Mouse (Mus musculus): Measurements from ENCODE around the gene Gm15023. TPM values are rescaled to one million over a fixed set of nuclear protein-coding genes. Genes with fewer than 3 reads are reported as not detected.
"Not testable (repeated sequence)": the region's sequence is repeated elsewhere in the genome, so short reads cannot be mapped to it uniquely, and the experiment has no call there.

Gm15023 gene
- polyA plus RNA-seq (2016; fragmentation: Nextera tagmentation; extraction: Ambion mirVana), result not detected in 2 replicates

DNA sequence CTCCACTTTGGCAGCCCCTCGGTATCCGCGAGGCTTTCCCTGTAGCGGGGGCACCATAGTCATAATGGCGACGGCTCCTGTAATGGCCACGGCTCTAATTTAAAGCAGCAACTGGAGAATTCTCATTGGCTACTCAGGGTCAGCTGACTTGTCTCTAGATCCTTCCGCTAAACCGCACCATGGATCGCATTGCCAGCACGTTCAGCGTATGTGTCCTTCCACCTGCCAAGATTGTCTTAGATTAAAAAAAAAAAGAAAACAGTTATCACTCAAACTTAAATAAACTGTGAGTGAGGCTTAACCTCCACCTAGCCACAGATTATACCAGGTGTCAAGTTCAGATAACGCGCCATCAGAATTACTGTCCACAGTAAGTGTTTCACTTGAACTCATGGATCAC is at the start of gene Gm15023:
TSS of gene Gm15023 (minus strand) at position 101 of the 400 bp plus-strand sequence.
- H3K36me3 ChIP-seq; H3K4me1 ChIP-seq; DNase-seq (ENCODE audit: low spot score); H3K9me3 ChIP-seq; H3K27me3 ChIP-seq (ENCODE audit: insufficient read depth, poor library complexity, severe bottlenecking); H3K4me3 ChIP-seq; H3K27ac ChIP-seq: not testable (repeated sequence)
- 99% methylated on average over 7 of the region's 14 CpGs for WGBS

DNA sequence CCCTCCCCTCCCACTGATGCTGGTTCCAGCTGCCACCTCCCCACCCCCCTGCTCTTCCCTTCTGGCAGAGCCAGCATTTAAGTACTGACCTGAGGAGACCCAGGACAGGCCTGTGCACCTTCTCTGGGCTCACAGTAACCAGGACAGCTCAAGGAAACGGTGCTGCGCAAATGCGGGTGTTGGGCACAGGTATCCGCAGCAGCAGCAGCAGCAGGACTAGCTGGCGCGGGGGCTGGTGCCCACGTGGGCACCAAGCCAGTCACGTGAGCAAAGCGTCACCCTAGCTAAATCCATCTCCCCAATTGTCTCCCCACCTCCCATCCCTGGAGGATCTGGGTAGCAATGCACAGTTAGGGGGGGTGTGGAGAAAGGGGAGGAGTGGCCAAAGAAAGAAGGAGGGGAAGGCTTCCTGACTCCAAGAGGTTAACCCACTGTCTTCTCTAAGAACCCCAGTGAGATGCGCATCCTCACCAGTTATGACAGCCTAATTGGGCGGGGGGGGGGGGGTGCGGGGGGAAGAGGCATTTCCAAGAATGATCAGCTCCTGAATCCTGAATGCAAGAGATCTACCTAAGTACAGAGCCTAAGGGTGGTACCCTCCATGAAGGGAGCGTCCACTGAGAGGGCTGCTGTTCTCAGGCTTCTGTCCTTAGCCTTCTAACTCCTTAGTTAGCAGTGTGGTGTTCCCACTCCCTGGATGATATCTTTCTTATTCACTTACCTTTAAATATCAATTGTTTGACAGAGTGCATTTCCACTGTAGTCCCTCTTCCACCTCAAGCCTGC is 33.2 kb upstream of the Gm15023 start, which contains the start of gene Tceal6:
TSS of gene Tceal6 (minus strand) at position 252 of the 786 bp plus-strand sequence.
- Histone ChIP-seq H3K4me3 (peak within 1 kb of the TSS; percentile 51), H3K27me3 (ENCODE audit: insufficient read depth, poor library complexity, severe bottlenecking) (peaks cover 12% of the 10 kb centered on the region; the same call in 1 of the 2 replicates), H3K27ac (no peak within 1 kb of the TSS), H3K36me3 (no peaks in the 10 kb centered on the region), H3K9me3 (no peaks in the 10 kb centered on the region), H3K4me1 (no peaks in the 10 kb centered on the region)
- 34% methylated on average over 12 of the region's 13 CpGs for WGBS
- no peak for DNase-seq (ENCODE audit: low spot score)

DNA sequence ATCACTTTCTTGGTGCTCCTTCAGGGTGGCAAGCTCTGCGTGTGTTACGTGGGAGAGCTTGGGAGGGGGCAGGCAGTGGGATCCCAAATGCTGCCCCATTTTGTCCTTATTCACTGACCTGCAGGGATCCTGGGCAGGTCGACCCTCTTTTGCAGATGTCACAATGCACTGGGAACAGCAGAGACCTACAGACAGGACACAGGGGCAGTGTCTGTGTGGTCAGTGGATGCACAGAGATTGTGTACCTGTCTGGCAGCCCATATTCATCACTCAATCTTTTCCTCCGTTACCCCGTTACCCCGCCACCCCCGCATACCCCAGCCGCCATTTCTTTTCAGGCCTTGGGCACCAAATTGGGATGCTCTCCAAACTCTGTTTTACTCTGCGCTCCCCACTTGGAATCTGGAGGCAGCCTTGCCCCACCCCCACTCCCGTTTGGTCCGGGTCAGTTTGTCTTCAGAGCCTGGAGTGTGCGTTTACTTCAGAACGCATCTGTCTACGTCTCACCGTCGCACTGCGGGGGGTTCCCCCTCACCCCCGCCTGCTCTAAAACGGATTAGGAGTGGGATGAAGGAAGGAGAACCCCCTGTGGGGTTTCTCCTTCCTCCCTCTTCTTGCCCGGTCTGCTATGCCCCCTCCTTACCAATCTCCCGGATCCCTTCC is 32.5 kb upstream of the Gm15023 start:
- Histone ChIP-seq H3K4me3 (peak overlapping the region; percentile 51), H3K27me3 (ENCODE audit: insufficient read depth, poor library complexity, severe bottlenecking) (peaks cover 12% of the 10 kb centered on the region; the same call in 1 of the 2 replicates)
- not testable (repeated sequence) for H3K9me3 ChIP-seq; H3K36me3 ChIP-seq; H3K4me1 ChIP-seq; DNase-seq (ENCODE audit: low spot score); H3K27ac ChIP-seq
- 18% methylated on average over 21 of the region's 21 CpGs for WGBS

DNA sequence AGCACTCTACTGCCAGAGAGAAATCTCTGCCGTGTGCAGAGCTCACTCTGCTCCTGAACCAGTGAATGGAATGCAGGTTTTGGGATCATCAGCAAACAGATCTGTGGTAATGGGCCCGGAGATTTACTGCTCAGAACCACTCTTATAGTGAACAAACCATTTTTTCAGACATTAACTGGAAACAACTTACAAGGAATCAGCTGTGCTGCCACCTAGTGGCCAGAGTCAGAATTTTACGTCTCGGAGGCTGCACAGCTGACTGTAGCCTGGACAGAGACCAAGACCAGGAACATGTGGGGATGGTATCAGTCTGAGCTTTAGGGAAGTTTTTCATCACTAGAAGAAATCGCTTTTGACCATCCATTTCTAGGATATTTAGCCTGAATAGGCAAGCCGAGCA is 12.5 kb upstream of the Gm15023 start:
- H3K36me3 ChIP-seq; H3K27ac ChIP-seq; H3K4me3 ChIP-seq; H3K4me1 ChIP-seq; H3K27me3 ChIP-seq (ENCODE audit: insufficient read depth, poor library complexity, severe bottlenecking); H3K9me3 ChIP-seq; DNase-seq (ENCODE audit: low spot score): not testable (repeated sequence)
- WGBS, result no CpG with 5 or more reads among the region's 6 CpGs

DNA sequence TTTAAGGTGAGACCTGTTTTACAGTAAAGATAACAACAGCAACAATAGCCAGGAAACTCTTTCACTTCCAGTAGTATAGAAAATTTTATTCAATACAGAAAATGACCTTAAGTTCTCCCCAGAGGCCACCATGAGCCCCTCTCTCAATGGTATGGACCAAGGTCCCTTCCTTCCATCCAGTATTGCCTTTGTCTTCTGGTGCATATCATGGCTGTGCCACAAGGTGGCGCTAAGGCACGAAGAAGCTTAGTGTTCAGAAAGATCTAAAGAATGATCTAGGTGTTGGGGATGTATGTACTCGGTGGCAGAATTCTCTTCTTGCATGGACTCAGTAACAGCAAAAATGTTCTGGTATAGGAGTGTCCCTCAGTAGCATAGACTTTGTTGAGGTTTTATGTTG is 11.2 kb upstream of the Gm15023 start:
- WGBS, result no CpG with 5 or more reads among the region's 3 CpGs
- H3K4me1 ChIP-seq; DNase-seq (ENCODE audit: low spot score); H3K4me3 ChIP-seq; H3K36me3 ChIP-seq; H3K9me3 ChIP-seq; H3K27me3 ChIP-seq (ENCODE audit: insufficient read depth, poor library complexity, severe bottlenecking); H3K27ac ChIP-seq: not testable (repeated sequence)

Other genes with a start within 250 kb of the Gm15023 start
- 0.44 and 0.59 TPM in 2 replicates for gene Nxf2, start 212.9 kb downstream of the Gm15023 start, polyA plus RNA-seq (2016; fragmentation: Nextera tagmentation; extraction: Ambion mirVana)
- gene Zmat1, start 168.4 kb downstream of the Gm15023 start, polyA plus RNA-seq (2016; fragmentation: Nextera tagmentation; extraction: Ambion mirVana), result 6.8 and 7.8 TPM in 2 replicates
- 2.2 and 2.3 TPM in 2 replicates for gene Tceal6, start 33.1 kb upstream of the Gm15023 start, polyA plus RNA-seq (2016; fragmentation: Nextera tagmentation; extraction: Ambion mirVana)
- not detected in 2 replicates for gene Pramel3, start 124.7 kb upstream of the Gm15023 start, polyA plus RNA-seq (2016; fragmentation: Nextera tagmentation; extraction: Ambion mirVana)
- gene Gm5128, start 195.7 kb upstream of the Gm15023 start, polyA plus RNA-seq (2016; fragmentation: Nextera tagmentation; extraction: Ambion mirVana), result not detected in 2 replicates

Measured in heart, embryonic 10.5 days (tissue).